Mouse (Mus musculus): ENCODE data around the gene Arhgap18. TPM values are rescaled to one million over a fixed set of nuclear protein-coding genes. Genes with fewer than 3 reads are reported as not detected.

The Arhgap18 gene
- polyA plus RNA-seq, 2 experiments = 14.2 to 24.3 TPM

GRCm38 (mm10) chr10:26725255-26725654, 28.0 kb upstream of the Arhgap18 start:
- 92% methylated on average over 3 of the region's 3 CpGs for WGBS
- TF ChIP-seq POLR2A (IDR thresholded peaks at IDR 0.05; ENCODE audit: borderline replicate concordance, extremely low read depth, insufficient read depth, insufficient read length) = no peak
- no peaks in the 10 kb centered on the region for H3K27me3 ChIP-seq (ENCODE audit: control insufficient read depth, insufficient read depth, low read length)

GRCm38 (mm10) chr10:26750827-26751226, 2.4 kb upstream of the Arhgap18 start:
- H3K9ac ChIP-seq (ENCODE audit: low read depth, low read length, severe bottlenecking) = no peak overlapping the region
- no peaks in the 10 kb centered on the region for H3K4me1 ChIP-seq (ENCODE audit: control insufficient read depth, insufficient read depth, low read length)
- no peak overlapping the region for H3K27ac ChIP-seq (replicated peaks; ENCODE audit: low read depth, low read length)
- ATAC-seq (ENCODE audit: low FRiP score, low read depth) = no peak
- H3K27me3 ChIP-seq (ENCODE audit: control insufficient read depth, insufficient read depth, low read length) = no peaks in the 10 kb centered on the region
- no peak overlapping the region for H3K4me3 ChIP-seq (replicated peaks; ENCODE audit: low read length)
- no peaks in the 10 kb centered on the region for H3K36me3 ChIP-seq (ENCODE audit: control insufficient read depth, insufficient read depth, low read length)
- no peak for TF ChIP-seq POLR2A (IDR thresholded peaks at IDR 0.05; ENCODE audit: borderline replicate concordance, extremely low read depth, insufficient read depth, insufficient read length)
- no peaks in the 10 kb centered on the region for H3K9me3 ChIP-seq (ENCODE audit: control insufficient read depth, low read length)
- 84% methylated on average over 3 of the region's 3 CpGs for whole genome bisulfite sequencing
- DNase-seq (ENCODE audit: low spot score) = no peak
- H3K4me2 ChIP-seq (replicated peaks; ENCODE audit: low read depth, low read length, severe bottlenecking) = no peak overlapping the region

More at GRCm38 (mm10) chr10:26725255-26725654, 28.0 kb upstream of the Arhgap18 start:
- ATAC-seq (ENCODE audit: low FRiP score, low read depth) = no peak
- no peak overlapping the region for H3K9ac ChIP-seq (ENCODE audit: low read depth, low read length, severe bottlenecking)
- no peaks in the 10 kb centered on the region for H3K36me3 ChIP-seq (ENCODE audit: control insufficient read depth, insufficient read depth, low read length)
- no peak overlapping the region for H3K27ac ChIP-seq (replicated peaks; ENCODE audit: low read depth, low read length)
- H3K4me2 ChIP-seq (replicated peaks; ENCODE audit: low read depth, low read length, severe bottlenecking) = no peak overlapping the region
- H3K9me3 ChIP-seq (ENCODE audit: control insufficient read depth, low read length) = no peaks in the 10 kb centered on the region
- no peaks in the 10 kb centered on the region for H3K4me1 ChIP-seq (ENCODE audit: control insufficient read depth, insufficient read depth, low read length)
- no peak overlapping the region for H3K4me3 ChIP-seq (replicated peaks; ENCODE audit: low read length)
- DNase-seq (ENCODE audit: low spot score) = no peak

- no peaks in the 10 kb centered on the region for H3K27me3 ChIP-seq (ENCODE audit: control insufficient read depth, insufficient read depth, low read length)
- peak; percentile 33 for DNase-seq (ENCODE audit: low spot score)
- no peak overlapping the region for H3K27ac ChIP-seq (replicated peaks; ENCODE audit: low read depth, low read length)
- H3K4me3 ChIP-seq (replicated peaks; ENCODE audit: low read length) = no peak overlapping the region
- H3K9ac ChIP-seq (ENCODE audit: low read depth, low read length, severe bottlenecking) = no peak overlapping the region
- no peaks in the 10 kb centered on the region for H3K4me1 ChIP-seq (ENCODE audit: control insufficient read depth, insufficient read depth, low read length)
- TF ChIP-seq POLR2A (IDR thresholded peaks at IDR 0.05; ENCODE audit: borderline replicate concordance, extremely low read depth, insufficient read depth, insufficient read length) = no peak
- no peak overlapping the region for H3K4me2 ChIP-seq (replicated peaks; ENCODE audit: low read depth, low read length, severe bottlenecking)
- ATAC-seq (ENCODE audit: low FRiP score, low read depth) = peak; percentile 57; the same call in 1 of the 2 replicates
- H3K36me3 ChIP-seq (ENCODE audit: control insufficient read depth, insufficient read depth, low read length) = no peaks in the 10 kb centered on the region
- H3K9me3 ChIP-seq (ENCODE audit: control insufficient read depth, low read length) = no peaks in the 10 kb centered on the region
- 59% methylated on average over 16 of the region's 16 CpGs for WGBS
These were observed 925 bp upstream of the Arhgap18 start for GRCm38 (mm10) chr10:26752064-26752928.

- TF ChIP-seq POLR2A (IDR thresholded peaks at IDR 0.05; ENCODE audit: borderline replicate concordance, extremely low read depth, insufficient read depth, insufficient read length) = no peak
- H3K27me3 ChIP-seq (ENCODE audit: control insufficient read depth, insufficient read depth, low read length) = no peaks in the 10 kb centered on the region
- H3K27ac ChIP-seq (replicated peaks; ENCODE audit: low read depth, low read length) = no peak overlapping the region
- ATAC-seq (ENCODE audit: low FRiP score, low read depth) = no peak
- no peak overlapping the region for H3K9ac ChIP-seq (ENCODE audit: low read depth, low read length, severe bottlenecking)
- no peaks in the 10 kb centered on the region for H3K4me1 ChIP-seq (ENCODE audit: control insufficient read depth, insufficient read depth, low read length)
- no peaks in the 10 kb centered on the region for H3K36me3 ChIP-seq (ENCODE audit: control insufficient read depth, insufficient read depth, low read length)
- no peak overlapping the region for H3K4me3 ChIP-seq (replicated peaks; ENCODE audit: low read length)
- no peaks in the 10 kb centered on the region for H3K9me3 ChIP-seq (ENCODE audit: control insufficient read depth, low read length)
- no peak for DNase-seq (ENCODE audit: low spot score)
- H3K4me2 ChIP-seq (replicated peaks; ENCODE audit: low read depth, low read length, severe bottlenecking) = no peak overlapping the region
- 91% methylated on average over 6 of the region's 6 CpGs for WGBS
These were observed 785 bp downstream of the Arhgap18 start for GRCm38 (mm10) chr10:26754006-26754405.

GRCm38 (mm10) chr10:26757231-26757630, 4.0 kb downstream of the Arhgap18 start:
- TF ChIP-seq POLR2A (IDR thresholded peaks at IDR 0.05; ENCODE audit: borderline replicate concordance, extremely low read depth, insufficient read depth, insufficient read length) = no peak
- Histone ChIP-seq H3K4me1 (ENCODE audit: control insufficient read depth, insufficient read depth, low read length) (no peaks in the 10 kb centered on the region), H3K9me3 (ENCODE audit: control insufficient read depth, low read length) (no peaks in the 10 kb centered on the region), H3K27me3 (ENCODE audit: control insufficient read depth, insufficient read depth, low read length) (no peaks in the 10 kb centered on the region), H3K9ac (ENCODE audit: low read depth, low read length, severe bottlenecking) (no peak overlapping the region), H3K4me2 (replicated peaks; ENCODE audit: low read depth, low read length, severe bottlenecking) (no peak overlapping the region), H3K36me3 (ENCODE audit: control insufficient read depth, insufficient read depth, low read length) (no peaks in the 10 kb centered on the region), H3K27ac (replicated peaks; ENCODE audit: low read depth, low read length) (no peak overlapping the region), H3K4me3 (replicated peaks; ENCODE audit: low read length) (no peak overlapping the region)
- no peak for DNase-seq (ENCODE audit: low spot score)
- WGBS = 97% methylated on average over 2 of the region's 2 CpGs
- no peak for ATAC-seq (ENCODE audit: low FRiP score, low read depth)

All from limb, embryonic 14.5 days (tissue).